Mouse (Mus musculus) large intestine, adult 2 months (tissue): ENCODE results near the gene Dbf4. TPM values are rescaled to one million over a fixed set of nuclear protein-coding genes. Genes with fewer than 3 reads are reported as not detected.

Experiments used
- DNase-seq: peaks from one replicate; pipeline ENCODE4 v3.0.0-alpha.2; 2012; ENCODE audit warnings: low read depth, low spot score
- WGBS: fragments of 180-500 bp; shearing (Covaris S2); methylation state at CpG from one replicate; pipeline ENCODE4 v1.1.7; 2018; 5-methylcytosine and 5-hydroxymethylcytosine counted together
- polyA plus RNA-seq: library from polyadenylated mRNA; depleted of rRNA; stranded (reverse); fragments of >200 nt; gene quantifications from 2 replicates; pipeline ENCODE4 v1.2.3, GENCODE M21; 2012; rRNA removed

The Dbf4 gene
- polyA plus RNA-seq, 1 experiment = 5.1 TPM

DNA sequence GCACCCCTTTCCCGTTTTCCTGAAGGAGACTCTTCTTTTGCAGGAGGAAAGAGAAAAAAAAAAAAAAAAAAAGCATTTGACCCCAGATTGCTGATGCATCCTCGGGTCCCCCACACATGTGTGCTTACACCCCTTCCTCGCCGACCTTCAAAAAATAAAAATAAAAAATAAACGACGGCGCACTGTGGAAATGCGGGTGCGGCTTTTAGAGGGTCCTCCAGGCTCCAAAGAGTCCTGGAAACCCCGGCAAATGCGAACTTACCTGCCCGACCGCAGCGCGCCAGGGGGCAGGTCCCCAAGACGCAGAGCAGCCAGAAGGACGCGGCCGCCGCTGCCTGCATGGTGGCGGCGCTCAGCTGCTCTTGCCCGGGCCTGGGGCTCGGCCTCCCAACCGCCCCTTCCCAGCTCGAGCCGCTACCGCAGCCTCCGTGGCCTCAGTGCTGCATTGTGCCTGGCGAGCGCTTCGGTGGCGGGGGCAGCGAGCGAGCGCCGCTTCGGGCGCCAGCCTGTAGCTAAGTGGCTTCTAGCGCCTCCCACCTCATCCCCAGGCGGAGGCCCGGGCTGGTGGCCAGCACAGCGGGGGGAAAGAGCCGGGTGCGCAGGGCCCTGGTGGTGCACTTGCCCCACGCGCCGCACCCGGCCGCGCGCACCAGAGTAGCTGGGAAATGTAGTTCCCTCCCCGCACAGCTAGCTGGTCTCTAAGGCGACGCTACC, 54.7 kb downstream of the Dbf4 start, which contains the start of gene Adam22:
Adam22 (minus strand) TSS at position 547 of the 714 bp plus-strand sequence.
- 2% methylated on average over 52 of the region's 55 CpGs for WGBS
- DNase-seq = no peak

DNA sequence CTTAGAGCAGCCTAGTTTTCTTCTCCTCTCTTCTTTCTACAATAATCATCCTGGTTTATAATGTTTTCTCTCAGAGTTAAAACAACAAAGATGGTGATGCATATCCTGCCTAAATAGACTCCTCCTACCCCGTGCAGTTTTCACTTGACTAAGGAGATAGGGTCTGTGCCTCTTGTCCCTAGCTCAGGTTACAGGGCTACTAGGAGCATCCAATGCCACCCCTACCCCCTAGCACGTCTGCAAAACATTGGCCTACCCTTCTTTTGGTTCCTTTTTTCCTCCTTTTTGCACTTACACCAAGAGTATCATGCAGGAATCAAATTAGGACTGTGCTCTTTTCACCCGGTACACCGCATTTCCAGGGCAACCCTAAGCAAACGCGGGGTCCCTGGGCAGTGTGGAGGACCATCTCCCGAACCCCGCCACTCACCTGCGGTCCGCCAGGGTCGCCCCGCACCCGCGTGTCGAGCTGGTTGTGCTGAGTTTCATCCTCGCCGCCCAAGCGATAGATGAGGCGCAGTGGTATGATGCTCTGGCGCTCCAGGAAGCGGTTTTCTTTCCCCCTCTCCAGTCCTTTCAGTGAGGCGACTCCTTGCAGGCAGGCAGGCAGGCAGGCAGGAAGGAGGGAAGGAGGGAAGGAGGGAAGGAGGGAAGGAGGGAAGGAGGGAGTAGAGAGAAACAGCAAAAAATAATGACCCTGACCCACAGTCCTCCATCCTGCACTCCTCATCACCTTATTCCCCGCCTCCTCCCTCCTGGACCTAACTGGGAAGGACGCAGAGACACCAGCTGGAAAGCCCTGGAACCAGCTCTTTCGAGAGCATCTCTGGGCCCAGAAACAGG, 55.5 kb downstream of the Dbf4 start:
- 12% methylated on average over 25 of the region's 25 CpGs for WGBS
- no peak for DNase-seq

DNA sequence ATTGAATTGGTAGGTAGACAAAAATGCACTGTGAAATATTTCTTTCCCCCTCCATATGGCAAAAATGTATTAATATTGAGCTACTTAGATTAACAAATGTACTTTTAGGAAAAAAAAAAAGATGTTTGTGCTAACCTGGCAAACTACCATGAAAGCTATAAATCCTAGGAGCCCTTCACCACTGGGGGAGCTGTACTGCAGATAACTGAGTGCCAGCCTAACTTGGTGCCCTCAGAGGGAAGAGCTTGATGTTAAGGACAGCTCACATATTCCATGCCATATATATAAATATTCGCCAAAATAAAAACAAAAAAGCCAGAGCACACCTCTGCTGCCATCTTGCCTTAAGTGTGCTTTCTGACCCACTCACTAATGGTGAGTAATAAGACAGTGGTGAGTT, 60.2 kb downstream of the Dbf4 start:
- 57% methylated on average over 1 of the region's 1 CpGs for WGBS
- DNase-seq = no peak

DNA sequence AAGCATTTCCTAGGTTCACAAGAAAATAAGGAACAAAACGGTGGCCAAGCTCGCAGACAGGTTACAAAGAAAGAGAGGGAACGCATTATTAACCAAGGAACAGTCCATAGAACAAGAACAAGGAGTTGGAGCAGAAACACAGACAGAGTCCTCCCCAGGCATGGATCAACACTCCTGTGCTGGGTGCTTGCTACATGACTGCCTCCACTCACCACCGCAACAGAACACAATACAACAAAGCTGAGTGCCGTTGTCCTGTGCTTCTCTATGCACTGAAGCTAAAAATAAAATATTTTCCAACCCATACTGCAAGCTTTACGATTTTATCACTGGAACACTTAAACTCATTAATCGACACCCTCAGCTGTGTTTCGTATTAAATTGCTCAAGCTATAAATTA, 64.8 kb downstream of the Dbf4 start:
- 61% methylated on average over 8 of the region's 8 CpGs for WGBS
- no peak for DNase-seq

DNA sequence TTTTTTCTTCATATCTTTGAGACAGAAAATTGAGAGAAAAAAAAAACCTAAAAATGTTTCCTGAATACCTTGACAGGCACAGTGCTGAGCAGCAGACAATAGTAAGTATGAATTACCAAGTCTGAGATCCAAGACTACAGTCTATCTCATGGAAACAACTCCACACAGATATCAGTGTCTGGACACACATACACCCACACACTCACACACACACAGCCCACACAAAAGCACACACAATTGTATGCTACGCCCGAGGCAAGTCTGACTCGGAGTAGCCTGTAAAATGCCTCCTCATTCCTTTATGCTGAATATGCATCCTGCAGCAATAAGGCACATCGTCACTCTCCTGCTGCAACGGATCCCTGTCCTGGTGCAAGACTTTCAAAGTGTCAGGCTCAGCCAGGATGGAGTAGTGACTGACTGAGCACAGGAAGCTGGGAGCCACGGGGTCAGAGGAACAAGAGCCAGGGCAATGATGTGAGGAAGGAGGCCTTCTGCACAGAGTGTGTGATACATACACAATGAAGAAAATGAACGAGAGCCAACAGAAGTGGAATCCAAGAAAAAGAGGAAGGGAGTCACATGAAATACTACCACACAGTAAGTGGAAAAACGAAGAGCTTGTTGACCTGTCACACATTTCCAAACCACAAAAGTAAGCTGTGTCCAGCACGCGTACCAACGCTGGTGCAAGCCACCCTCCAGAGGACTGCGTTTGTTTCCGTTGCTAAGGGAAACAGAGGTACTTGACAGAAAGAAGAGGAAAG, 65.4 kb downstream of the Dbf4 start:
- DNase-seq = no peak
- 35% methylated on average over 13 of the region's 13 CpGs for WGBS

DNA sequence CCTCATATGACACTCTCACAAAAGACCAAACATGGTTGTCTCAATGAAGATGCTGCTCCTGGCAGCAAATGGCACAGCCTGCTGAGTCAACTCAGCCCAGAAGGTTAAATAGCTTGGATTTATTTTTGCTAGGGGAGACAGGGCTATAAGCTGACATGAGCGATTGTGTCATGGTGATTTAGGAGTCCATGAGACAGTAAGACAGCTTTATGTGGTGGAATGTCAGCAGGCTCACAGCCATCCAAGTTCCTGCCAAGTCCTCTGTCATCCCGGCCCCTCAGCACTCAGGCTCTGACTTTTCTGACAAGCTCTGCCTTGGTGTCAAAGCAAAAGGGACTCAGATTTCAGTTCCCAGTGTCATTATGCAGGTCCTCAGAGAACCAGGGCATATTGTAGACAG, 66.2 kb downstream of the Dbf4 start:
- no peak for DNase-seq
- WGBS = 14% methylated on average over 2 of the region's 2 CpGs

DNA sequence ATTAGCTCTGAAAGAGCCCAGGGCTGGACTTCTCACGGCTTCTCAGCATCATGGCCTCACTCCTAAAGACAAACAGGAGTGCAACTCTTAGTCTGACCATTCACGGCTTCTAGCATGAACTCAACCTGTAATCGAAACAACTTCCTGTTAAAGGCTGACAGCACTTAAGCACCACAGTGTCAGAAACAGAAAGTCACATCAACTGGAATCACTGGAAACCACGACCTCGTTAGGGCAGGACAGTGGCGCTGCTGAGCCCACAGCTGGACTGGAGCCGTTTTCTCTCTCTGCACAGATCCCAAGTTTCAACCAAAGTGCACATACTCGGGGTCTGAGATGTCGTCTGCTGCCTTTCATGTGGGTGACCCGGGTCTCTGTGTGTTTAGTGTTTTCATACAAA, 73.0 kb downstream of the Dbf4 start:
- 62% methylated on average over 10 of the region's 10 CpGs for WGBS
- DNase-seq = no peak

Other genes with a start within 250 kb of the Dbf4 start
- gene Adam22, start 54.6 kb downstream of the Dbf4 start, polyA plus RNA-seq = 0.27 and 0.32 TPM in 2 replicates
- gene Slc25a40, start 134 bp upstream of the Dbf4 start, polyA plus RNA-seq = 1.4 and 1.6 TPM in 2 replicates
- gene Rundc3b, start 200.2 kb upstream of the Dbf4 start, polyA plus RNA-seq = 2.8 and 3.4 TPM in 2 replicates
- 30.2 and 30.5 TPM in 2 replicates for gene Abcb1a, start 237.4 kb upstream of the Dbf4 start, polyA plus RNA-seq